Mouse (Mus musculus) midbrain, embryonic 12.5 days (tissue): Measurements from ENCODE around the gene Wnt4. TPM values are rescaled to one million over a fixed set of nuclear protein-coding genes. Genes with fewer than 3 reads are reported as not detected.

Experiments
- ATAC-seq: fragments of 200-750 bp; cut with Nextera tagmentation; 2 replicates; pipeline ENCODE4 v1.8.0; 2017; ENCODE audit warnings: low read depth, moderate TSS enrichment, moderate library complexity; ENCODE audit not compliant: low FRiP score
- H3K27ac ChIP-seq: fragments of 300-500 bp; sonication (generic); replicated peaks from 2 replicates; pipeline ENCODE4 v1.5.1; 2016; ENCODE audit warnings: mild to moderate bottlenecking
- H3K27me3 ChIP-seq: fragments of 300-500 bp; sonication (generic); 2 replicates; pipeline ENCODE4 v1.6.1; 2016; ENCODE audit warnings: mild to moderate bottlenecking
- H3K36me3 ChIP-seq: fragments of 300-500 bp; sonication (generic); 2 replicates; pipeline ENCODE4 v1.6.1; 2016
- H3K4me1 ChIP-seq: fragments of 300-500 bp; sonication (generic); 2 replicates; pipeline ENCODE4 v1.6.1; 2016
- H3K4me2 ChIP-seq: fragments of 300-500 bp; sonication (generic); replicated peaks from 2 replicates; pipeline ENCODE4 v1.6.1; 2016; ENCODE audit warnings: mild to moderate bottlenecking, moderate library complexity
- H3K4me3 ChIP-seq: fragments of 300-500 bp; sonication (generic); 2 replicates; pipeline ENCODE4 v1.5.1; 2016; ENCODE audit warnings: mild to moderate bottlenecking
- H3K9ac ChIP-seq: fragments of 300-500 bp; sonication (generic); replicated peaks from 2 replicates; pipeline ENCODE4 v1.6.1; 2016; ENCODE audit warnings: mild to moderate bottlenecking, moderate library complexity
- H3K9me3 ChIP-seq: fragments of 300-500 bp; sonication (generic); 2 replicates; pipeline ENCODE4 v1.6.1; 2016; ENCODE audit warnings: mild to moderate bottlenecking
- WGBS: fragments of 180-500 bp; shearing (Covaris S2); methylation state at CpG from one replicate; pipeline ENCODE4 v1.1.7; 2016; 5-methylcytosine and 5-hydroxymethylcytosine counted together
- polyA plus RNA-seq: library from polyadenylated mRNA; unstranded; fragments of >200 nt; fragmentation: Nextera tagmentation; extraction: Ambion mirVana; gene quantifications from 2 replicates; pipeline ENCODE4 v1.2.1, GENCODE M21; 2016

Wnt4 gene
- polyA plus RNA-seq, 1 experiment from 2014 or later, result 0.77 TPM

DNA sequence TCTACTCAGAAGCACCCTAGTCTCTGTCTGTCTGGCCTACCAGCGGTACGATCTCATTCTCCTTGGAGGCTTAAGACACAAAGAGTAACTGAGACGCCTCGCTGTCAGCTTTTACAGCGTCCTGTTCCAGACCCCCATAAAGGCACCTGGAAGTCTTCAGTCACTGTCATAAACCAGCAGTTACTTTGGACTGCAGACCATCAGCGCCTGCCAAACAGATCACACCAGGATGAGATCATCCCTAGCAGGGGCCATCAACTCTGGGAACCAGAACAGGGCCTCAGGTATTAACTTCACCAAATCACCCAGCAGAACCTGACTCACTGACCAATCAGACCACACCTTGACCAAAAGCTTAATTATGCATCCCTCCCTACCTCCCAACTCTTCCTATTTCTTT, 37.3 kb downstream of the Wnt4 start:
- no peak for ATAC-seq
- peaks cover 22% of the 10 kb centered on the region for H3K36me3 ChIP-seq
- no peaks in the 10 kb centered on the region for H3K27me3 ChIP-seq
- H3K9me3 ChIP-seq, result no peaks in the 10 kb centered on the region
- H3K4me1 ChIP-seq, result no peaks in the 10 kb centered on the region; the same call in 1 of the 2 replicates
- H3K4me2 ChIP-seq, result no peak overlapping the region
- no peak overlapping the region for H3K9ac ChIP-seq
- H3K4me3 ChIP-seq, result no peak overlapping the region
- WGBS, result 78% methylated on average over 6 of the region's 6 CpGs
- H3K27ac ChIP-seq, result no peak overlapping the region

DNA sequence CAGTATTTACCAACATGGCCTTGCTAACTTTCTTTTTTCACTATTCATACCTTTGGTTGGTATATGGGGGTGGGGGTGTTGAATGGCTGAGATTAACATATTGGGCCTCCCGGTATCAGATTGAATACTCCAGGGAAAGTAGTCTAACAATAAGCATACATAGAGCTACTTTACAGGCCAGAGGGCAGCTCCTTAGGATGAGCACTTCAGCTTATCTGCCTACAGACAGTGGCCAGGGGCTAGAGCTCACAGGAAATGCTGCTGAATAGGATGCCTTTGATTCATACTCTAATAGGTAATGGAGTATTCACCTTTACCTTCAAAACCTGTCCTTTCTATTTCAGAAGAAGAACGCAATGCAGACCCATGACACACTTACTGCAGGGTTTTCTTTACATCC, 37.8 kb downstream of the Wnt4 start:
- H3K4me1 ChIP-seq, result no peaks in the 10 kb centered on the region; the same call in 1 of the 2 replicates
- 82% methylated on average over 2 of the region's 2 CpGs for WGBS
- H3K36me3 ChIP-seq, result peaks cover 26% of the 10 kb centered on the region
- no peak for ATAC-seq
- H3K9me3 ChIP-seq, result no peaks in the 10 kb centered on the region
- no peak overlapping the region for H3K4me2 ChIP-seq
- H3K4me3 ChIP-seq, result no peak overlapping the region
- no peaks in the 10 kb centered on the region for H3K27me3 ChIP-seq
- H3K27ac ChIP-seq, result no peak overlapping the region
- no peak overlapping the region for H3K9ac ChIP-seq

DNA sequence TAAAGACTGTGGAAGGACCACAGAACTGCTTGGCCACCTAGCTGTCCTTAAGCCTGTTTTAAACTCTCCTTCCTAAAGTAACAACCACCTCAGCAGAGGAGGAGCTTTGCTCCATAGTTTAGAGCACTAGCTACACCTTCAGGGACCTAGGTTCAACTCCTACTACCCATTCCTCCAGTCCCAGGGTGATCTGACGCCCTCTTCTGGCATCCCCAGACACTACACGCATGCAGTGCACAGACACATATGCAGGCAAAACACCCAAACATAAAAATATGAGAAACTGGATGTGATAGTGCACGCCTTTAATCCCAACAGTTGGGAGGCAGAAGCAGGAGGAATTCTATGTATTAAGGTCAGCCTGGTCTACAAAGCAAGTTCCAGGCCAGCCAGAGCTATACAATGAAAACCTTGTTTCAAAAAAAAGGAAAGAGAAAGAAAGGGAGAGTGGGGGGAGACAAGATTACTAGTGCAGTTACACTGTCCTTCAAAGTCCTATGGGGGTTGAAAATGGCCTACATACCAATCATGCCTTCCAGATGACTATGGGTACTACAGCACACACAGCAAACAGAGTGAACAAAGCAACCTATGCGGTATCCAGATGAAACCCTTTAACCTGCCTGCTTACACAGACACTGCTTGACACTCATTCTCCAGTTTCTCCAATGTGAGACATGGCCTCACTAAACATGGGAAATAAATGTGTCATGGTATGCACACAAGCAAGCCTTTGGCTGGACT, 38.9 kb downstream of the Wnt4 start:
- no peak overlapping the region for H3K4me3 ChIP-seq
- H3K4me1 ChIP-seq, result no peaks in the 10 kb centered on the region; the same call in 1 of the 2 replicates
- peaks cover 37% of the 10 kb centered on the region for H3K36me3 ChIP-seq
- no peaks in the 10 kb centered on the region for H3K27me3 ChIP-seq
- 79% methylated on average over 4 of the region's 4 CpGs for WGBS
- ATAC-seq, result no peak
- no peaks in the 10 kb centered on the region for H3K9me3 ChIP-seq
- no peak overlapping the region for H3K4me2 ChIP-seq
- no peak overlapping the region for H3K9ac ChIP-seq
- no peak overlapping the region for H3K27ac ChIP-seq

DNA sequence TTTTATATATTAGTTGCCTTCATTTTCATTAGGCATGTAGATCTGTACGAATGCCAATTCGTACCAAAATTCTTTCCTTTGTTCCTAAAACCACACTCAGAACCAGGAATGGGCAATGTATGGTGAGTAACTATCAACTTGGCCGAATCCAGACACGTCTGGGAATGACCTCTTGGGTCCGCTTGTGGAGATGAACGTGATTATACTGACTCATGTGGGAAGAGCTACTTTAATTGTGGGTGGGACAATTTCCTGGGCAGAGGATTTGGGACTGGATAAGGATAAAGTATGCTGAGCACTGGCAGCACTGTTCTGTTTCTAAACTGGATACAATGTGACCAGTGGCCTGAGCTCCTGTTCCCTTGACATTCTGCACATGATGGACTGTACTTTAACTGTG, 47.6 kb downstream of the Wnt4 start:
- Histone ChIP-seq H3K4me3 (no peak overlapping the region), H3K36me3 (peaks cover 70% of the 10 kb centered on the region), H3K27me3 (no peaks in the 10 kb centered on the region), H3K4me1 (no peaks in the 10 kb centered on the region), H3K9ac (no peak overlapping the region), H3K27ac (no peak overlapping the region), H3K4me2 (no peak overlapping the region), H3K9me3 (no peaks in the 10 kb centered on the region)
- ATAC-seq, result no peak
- 91% methylated on average over 6 of the region's 6 CpGs for WGBS

DNA sequence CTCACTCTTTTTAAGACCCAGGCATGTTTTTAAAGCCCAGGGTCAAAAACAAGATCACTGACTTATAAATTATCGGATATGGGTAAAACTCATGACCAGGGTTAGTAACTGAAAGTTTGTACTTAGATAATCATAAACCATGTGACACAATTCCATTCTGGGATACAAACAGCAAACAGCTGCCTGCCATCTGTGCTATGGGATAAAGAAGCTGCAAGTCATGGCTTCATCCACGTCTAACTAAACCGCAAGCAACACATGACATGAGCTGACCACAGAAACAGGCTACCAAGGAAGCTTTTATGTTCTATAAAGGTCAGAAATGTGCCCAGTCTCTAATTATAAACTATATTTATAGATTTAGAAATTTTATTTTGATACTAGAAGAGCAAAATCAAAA, 49.2 kb downstream of the Wnt4 start:
- no peak overlapping the region for H3K4me2 ChIP-seq
- H3K4me3 ChIP-seq, result no peak overlapping the region
- 92% methylated on average over 3 of the region's 3 CpGs for WGBS
- no peaks in the 10 kb centered on the region for H3K9me3 ChIP-seq
- H3K4me1 ChIP-seq, result no peaks in the 10 kb centered on the region
- H3K27me3 ChIP-seq, result no peaks in the 10 kb centered on the region
- H3K27ac ChIP-seq, result no peak overlapping the region
- no peak overlapping the region for H3K9ac ChIP-seq
- peaks cover 65% of the 10 kb centered on the region for H3K36me3 ChIP-seq
- no peak for ATAC-seq

DNA sequence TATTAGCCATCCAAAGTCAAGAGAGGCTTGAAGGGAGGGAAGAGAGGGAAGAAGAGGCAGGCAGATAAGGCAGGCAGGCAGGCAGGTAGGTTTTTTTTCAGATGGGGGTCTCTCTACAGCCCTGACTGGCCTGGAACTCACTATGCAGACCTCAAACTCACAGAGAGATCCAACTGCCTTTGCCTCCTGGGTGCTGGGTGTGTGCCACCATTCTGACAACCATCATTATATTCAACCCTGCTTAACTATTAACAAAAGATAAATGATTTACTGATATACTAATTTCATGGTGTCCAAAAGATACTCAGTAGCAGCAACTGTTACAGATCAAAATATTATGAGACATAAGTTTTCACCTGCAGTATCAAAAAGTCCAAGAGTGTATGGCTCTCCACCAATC, 54.8 kb downstream of the Wnt4 start:
- ATAC-seq, result no peak
- H3K9ac ChIP-seq, result no peak overlapping the region
- no peak overlapping the region for H3K4me3 ChIP-seq
- no peak overlapping the region for H3K27ac ChIP-seq
- H3K4me1 ChIP-seq, result no peaks in the 10 kb centered on the region; the same call in 1 of the 2 replicates
- no peaks in the 10 kb centered on the region for H3K9me3 ChIP-seq
- no peak overlapping the region for H3K4me2 ChIP-seq
- H3K27me3 ChIP-seq, result no peaks in the 10 kb centered on the region
- peaks cover 67% of the 10 kb centered on the region for H3K36me3 ChIP-seq

DNA sequence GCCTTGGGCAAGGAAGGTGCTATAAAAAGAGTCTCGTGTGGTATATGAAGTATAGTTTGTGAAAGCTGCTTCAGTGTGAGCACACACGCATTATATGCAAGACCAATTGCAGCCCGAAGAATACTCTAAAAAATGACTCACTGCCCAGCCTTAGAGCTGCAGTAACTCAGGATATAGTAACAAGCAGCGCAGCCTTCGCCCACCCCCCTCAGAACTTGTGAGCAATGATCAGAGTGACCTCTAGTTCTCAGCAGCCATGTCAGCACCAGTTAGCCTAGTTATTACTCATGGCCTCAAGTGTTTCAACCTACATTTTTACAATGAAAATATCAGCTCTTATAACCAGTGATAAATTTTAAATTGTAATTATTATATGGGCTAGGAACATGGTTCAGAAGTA, 59.2 kb downstream of the Wnt4 start:
- no peak overlapping the region for H3K27ac ChIP-seq
- no peak overlapping the region for H3K4me3 ChIP-seq
- no peak overlapping the region for H3K9ac ChIP-seq
- 92% methylated on average over 5 of the region's 5 CpGs for WGBS
- H3K9me3 ChIP-seq, result no peaks in the 10 kb centered on the region
- H3K4me1 ChIP-seq, result peaks cover 3% of the 10 kb centered on the region; the same call in 1 of the 2 replicates
- H3K4me2 ChIP-seq, result no peak overlapping the region
- no peak for ATAC-seq
- H3K36me3 ChIP-seq, result peaks cover 35% of the 10 kb centered on the region
- no peaks in the 10 kb centered on the region for H3K27me3 ChIP-seq

DNA sequence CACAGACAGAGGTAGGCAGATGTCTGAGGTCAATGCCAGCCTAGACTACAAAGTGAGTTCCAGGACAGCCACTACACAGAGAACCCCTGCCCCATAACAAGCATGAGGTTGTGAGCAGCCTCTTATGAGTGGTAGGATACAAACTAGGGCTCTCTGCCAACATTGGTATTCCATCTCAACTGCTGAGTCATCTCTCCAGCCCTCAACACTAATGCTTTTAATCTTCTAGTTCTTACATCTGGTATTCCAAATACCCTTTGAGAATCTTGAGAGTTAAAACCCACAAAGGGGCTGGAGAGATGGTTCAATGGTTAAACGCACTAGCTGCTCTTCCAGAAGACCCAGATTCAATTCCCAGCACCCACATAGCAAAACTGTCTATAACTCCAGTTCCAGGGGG, 62.1 kb downstream of the Wnt4 start:
- no peaks in the 10 kb centered on the region for H3K27me3 ChIP-seq
- H3K9me3 ChIP-seq, result no peaks in the 10 kb centered on the region
- no peak overlapping the region for H3K4me3 ChIP-seq
- no peak overlapping the region for H3K9ac ChIP-seq
- no peak overlapping the region for H3K4me2 ChIP-seq
- H3K4me1 ChIP-seq, result peaks cover 3% of the 10 kb centered on the region; the same call in 1 of the 2 replicates
- whole genome bisulfite sequencing, result 84% methylated on average over 1 of the region's 1 CpGs
- H3K27ac ChIP-seq, result no peak overlapping the region
- peaks cover 13% of the 10 kb centered on the region for H3K36me3 ChIP-seq
- no peak for ATAC-seq

DNA sequence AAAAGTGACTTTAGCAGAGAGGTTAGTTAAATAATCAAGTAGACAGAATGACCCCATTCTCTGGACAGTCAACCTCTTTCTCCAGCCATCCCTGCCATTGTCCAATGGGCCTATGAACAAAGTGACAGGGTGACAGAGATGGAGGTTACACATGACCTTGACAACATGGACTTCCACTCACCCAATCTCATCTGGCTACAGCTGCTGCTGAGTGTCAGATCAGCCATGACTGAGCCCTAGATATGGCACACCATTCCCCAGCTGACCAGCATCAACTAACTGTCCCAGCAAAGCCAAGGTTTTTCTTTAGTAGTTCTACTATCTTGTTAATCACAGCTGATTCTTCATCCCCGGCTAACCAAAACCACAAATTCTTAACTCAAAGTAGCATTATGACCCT, 65.5 kb downstream of the Wnt4 start:
- H3K4me2 ChIP-seq, result no peak overlapping the region
- no peak for ATAC-seq
- H3K9ac ChIP-seq, result no peak overlapping the region
- H3K4me1 ChIP-seq, result 0 out of 2 replicates have a peak, but pooled peaks cover 3% of the 10 kb centered on the region
- 92% methylated on average over 1 of the region's 1 CpGs for WGBS
- no peaks in the 10 kb centered on the region for H3K27me3 ChIP-seq
- H3K9me3 ChIP-seq, result no peaks in the 10 kb centered on the region
- H3K36me3 ChIP-seq, result no peaks in the 10 kb centered on the region
- no peak overlapping the region for H3K4me3 ChIP-seq
- H3K27ac ChIP-seq, result no peak overlapping the region

DNA sequence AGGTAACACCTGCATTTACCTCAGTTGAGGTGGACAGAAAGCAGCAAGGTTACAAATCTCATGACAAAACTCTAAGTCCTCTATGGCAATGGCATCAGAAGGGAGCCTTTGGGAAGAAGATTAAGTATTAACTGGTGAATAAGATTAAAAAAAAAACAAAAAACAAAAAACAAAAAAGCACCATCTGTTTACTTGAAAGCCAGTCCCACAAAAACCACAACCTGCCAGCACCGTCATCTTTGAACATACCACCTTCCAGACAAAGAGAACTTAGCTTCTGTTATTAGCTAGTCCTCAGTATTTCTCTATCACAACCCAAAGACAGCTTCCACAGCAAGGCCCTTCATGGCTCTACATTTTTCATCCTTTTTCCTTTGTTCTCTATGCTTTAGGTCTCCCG, 67.8 kb downstream of the Wnt4 start:
- Histone ChIP-seq H3K4me1 (no peaks in the 10 kb centered on the region), H3K4me3 (no peak overlapping the region), H3K27ac (no peak overlapping the region), H3K36me3 (no peaks in the 10 kb centered on the region), H3K27me3 (no peaks in the 10 kb centered on the region), H3K9me3 (no peaks in the 10 kb centered on the region), H3K4me2 (no peak overlapping the region), H3K9ac (no peak overlapping the region)
- ATAC-seq, result no peak
- 87% methylated on average over 2 of the region's 2 CpGs for WGBS

DNA sequence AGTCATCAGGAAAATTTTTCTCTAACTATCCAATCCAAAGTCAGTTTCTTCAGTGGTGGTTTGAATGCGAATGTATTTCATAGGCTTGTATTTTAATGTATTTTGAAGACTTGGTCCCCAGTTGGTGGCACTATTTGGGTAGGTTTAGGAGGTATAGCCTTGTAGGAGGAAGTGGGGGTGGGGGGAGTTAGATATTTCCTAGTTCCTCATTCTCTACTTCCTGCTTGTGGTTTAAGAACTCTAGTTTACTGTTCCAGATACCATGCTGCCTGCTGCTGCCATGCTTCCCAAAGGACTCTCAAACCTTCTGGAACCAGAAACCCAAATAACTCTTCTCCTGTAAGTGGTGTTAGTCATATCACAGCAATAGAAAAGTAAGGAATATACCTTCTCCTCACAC, 68.5 kb downstream of the Wnt4 start:
- H3K4me3 ChIP-seq, result no peak overlapping the region
- H3K27me3 ChIP-seq, result no peaks in the 10 kb centered on the region
- no peak overlapping the region for H3K27ac ChIP-seq
- no peak overlapping the region for H3K4me2 ChIP-seq
- H3K9ac ChIP-seq, result no peak overlapping the region
- no peaks in the 10 kb centered on the region for H3K4me1 ChIP-seq
- no peak for ATAC-seq
- no peaks in the 10 kb centered on the region for H3K36me3 ChIP-seq
- H3K9me3 ChIP-seq, result no peaks in the 10 kb centered on the region
- WGBS, result 97% methylated on average over 1 of the region's 1 CpGs
